Mouse (Mus musculus): Measurements from ENCODE around the gene Gm609.

Gm609 gene

GRCm38 (mm10) chr16:45392246-45392645 lies 100.5 kb downstream of the Gm609 start:
- DNase-seq (ENCODE audit: low spot score) = no peak

- DNase-seq (ENCODE audit: low spot score) = no peak
These were observed 101.1 kb downstream of the Gm609 start for GRCm38 (mm10) chr16:45391680-45392079.

GRCm38 (mm10) chr16:45390286-45390956 lies 102.3 kb downstream of the Gm609 start:
- no peak for DNase-seq (ENCODE audit: low spot score)

DNA sequence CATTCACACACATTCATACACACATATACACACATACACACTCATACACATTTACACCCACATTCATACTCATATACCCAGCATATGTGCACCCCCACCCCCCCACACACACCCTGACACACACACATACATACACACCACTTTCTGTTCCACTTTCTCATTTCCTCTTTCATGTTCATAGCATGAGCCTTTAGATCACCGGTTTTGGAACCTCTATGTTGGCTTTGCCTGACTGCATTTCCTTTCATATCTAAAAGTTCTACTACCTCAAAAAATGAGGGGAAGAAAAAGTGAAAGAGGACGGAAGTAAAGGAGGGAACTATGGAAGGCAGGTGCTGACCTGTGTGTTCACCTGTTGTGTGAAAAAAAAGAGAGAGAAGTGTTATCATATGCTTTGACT lies 102.9 kb downstream of the Gm609 start:
- DNase-seq (ENCODE audit: low spot score) = no peak

DNA sequence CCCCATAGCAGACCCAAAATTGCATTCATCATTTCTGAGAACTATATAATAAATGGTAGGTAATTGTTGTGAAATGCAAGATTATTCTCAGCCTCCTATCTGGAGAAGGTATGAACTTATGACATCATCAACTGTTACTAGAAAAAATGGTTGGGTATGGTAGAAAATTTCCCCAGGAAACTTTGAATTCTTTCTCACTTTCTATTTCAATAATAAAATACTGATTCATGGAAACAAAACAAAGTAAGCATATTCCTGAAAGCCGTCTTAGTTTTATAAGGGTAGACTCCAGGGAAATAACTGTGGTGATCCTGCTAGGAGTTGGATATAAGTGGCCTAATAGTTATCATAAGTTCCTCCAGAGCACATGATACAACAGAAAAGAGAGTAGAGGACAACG lies 103.7 kb downstream of the Gm609 start:
- DNase-seq (ENCODE audit: low spot score) = no peak

- DNase-seq (ENCODE audit: low spot score) = no peak
These were observed 111.0 kb downstream of the Gm609 start for GRCm38 (mm10) chr16:45381811-45382210.

DNA sequence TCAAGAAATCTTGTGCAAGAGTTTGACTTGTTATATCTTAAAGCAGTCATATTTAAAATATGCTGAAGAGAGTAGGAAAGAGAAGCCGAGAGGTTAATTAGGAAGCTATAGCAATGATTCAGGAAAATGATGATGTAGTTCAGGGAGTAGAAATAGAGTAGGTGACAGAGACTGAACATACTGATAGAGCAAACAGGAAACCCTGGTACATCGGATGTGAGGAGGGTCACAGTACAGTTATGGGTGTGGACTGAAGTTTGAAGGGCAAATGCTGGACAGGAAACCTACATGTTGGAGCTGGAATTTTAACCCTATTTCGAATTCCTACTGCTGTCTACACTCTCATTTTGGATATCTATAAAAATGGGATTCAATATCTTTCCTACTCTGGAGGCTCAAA lies 113.8 kb downstream of the Gm609 start:
- DNase-seq (ENCODE audit: low spot score) = no peak

GRCm38 (mm10) chr16:45378147-45378943 lies 114.4 kb downstream of the Gm609 start:
- no peak for DNase-seq (ENCODE audit: low spot score)

GRCm38 (mm10) chr16:45377332-45377731 lies 115.4 kb downstream of the Gm609 start:
- DNase-seq (ENCODE audit: low spot score) = no peak

- no peak for DNase-seq (ENCODE audit: low spot score)
These were observed 116.0 kb downstream of the Gm609 start for GRCm38 (mm10) chr16:45376812-45377211.

DNA sequence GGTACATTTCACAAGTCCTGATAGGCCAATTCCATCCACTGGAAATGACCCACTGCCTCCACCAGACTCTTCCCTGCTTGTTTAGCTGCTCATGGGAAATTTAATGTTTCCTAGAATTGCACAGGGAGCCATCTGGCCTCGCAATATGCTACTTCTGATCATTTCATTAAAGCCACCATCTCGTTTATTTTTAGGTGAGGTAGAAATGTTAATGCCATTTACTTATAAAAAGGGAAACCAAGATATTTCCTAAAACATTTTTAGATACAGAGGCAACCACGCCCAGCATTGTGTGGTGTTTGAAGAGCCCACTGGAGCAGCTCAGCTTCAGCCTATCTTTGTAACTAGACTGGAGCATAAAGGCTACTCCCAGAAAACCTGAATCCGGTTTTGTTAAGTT lies 116.5 kb downstream of the Gm609 start:
- no peak for DNase-seq (ENCODE audit: low spot score)

GRCm38 (mm10) chr16:45375506-45376225 lies 117.1 kb downstream of the Gm609 start:
- no peak for DNase-seq (ENCODE audit: low spot score)

GRCm38 (mm10) chr16:45374074-45374473 lies 118.7 kb downstream of the Gm609 start:
- DNase-seq (ENCODE audit: low spot score) = no peak

DNA sequence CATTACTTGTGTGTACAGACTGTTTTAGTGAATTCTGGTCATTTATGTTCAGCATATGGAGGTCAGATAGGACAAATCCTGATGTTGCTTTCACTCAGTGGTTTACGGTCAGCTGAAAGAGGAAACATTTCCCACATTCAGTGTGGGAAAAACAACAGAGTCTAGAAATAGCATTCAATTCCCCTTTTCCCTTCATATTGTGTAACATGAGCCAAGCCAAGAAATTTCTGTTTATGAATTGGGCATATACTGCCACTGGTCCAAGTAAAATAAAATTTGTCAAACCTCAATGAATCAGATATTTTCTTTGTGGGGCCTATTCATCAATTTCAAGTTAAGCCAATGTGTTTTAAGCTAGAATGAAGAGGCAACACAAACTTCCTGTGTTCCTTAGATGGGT lies 121.7 kb downstream of the Gm609 start:
- DNase-seq (ENCODE audit: low spot score) = no peak

DNA sequence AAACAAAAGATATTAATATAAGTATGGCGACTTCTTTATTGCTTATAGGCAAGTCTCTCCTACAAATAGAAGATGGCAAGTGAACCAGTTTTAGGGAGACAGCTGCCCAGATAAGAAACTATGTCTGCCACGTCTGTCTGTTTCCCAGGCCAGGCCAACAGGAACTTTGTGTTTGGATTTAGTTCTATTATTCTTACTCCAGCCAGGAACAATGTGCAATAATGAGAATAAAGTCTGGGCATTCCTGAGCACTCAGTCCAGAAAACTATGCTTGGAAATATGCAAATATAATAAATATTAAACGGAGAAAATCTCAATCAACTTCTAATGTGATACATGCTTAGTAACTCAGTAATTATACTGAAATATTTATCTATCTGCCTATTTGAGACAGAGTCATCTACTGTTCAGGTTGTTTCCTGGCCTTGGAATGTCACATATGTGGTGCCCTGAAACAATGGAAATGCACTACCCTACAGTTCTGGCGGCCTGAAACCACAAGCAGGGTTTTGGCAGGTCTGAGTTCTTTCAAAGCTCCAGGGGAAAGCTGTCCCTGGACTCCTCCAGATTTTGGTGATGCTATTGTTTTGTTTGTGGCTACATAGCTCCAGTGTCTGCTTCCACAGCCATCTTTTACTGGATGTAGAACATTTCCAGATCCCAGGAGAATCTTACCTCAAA lies 123.3 kb downstream of the Gm609 start:
- no peak for DNase-seq (ENCODE audit: low spot score)

DNA sequence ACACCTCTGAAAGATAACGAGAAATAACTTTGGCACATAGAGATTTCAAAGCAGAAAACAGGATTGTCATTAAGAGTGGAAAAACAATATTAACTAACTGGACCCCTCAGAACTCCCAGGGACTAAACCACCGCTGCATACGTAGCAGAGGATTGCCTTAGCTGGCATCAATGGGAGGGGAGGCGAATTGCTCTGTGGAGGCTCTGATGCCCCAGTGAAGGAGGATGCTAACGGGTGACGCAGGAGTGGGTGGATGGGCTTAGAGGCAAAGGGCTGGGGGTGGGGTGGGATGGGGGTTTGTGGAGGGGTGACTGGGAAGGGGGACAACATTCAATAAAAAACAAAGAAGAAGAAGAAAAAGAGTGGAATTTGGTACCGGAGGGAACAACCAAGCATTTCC lies 126.7 kb downstream of the Gm609 start:
- no peak for DNase-seq (ENCODE audit: low spot score)

DNA sequence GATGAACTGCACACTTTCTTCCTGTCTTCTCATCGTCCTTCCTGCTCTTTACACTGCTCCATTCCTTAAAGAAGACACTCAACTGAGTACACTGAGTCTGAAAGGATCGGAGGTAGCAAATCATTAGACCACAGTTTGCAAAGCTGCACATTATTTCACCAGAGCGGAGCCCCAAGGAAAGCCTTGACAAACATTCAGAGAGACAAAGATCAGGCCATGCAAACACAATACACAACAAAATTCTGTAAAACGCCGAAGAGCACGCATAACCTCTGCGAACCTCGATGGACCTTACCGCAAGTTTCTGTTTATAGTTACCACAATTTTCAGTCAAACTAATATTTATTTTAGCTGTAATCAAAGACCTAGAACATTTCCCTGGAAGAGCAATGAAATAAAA lies 127.4 kb downstream of the Gm609 start:
- no peak for DNase-seq (ENCODE audit: low spot score)

GRCm38 (mm10) chr16:45364627-45365026 lies 128.1 kb downstream of the Gm609 start:
- DNase-seq (ENCODE audit: low spot score) = no peak

DNA sequence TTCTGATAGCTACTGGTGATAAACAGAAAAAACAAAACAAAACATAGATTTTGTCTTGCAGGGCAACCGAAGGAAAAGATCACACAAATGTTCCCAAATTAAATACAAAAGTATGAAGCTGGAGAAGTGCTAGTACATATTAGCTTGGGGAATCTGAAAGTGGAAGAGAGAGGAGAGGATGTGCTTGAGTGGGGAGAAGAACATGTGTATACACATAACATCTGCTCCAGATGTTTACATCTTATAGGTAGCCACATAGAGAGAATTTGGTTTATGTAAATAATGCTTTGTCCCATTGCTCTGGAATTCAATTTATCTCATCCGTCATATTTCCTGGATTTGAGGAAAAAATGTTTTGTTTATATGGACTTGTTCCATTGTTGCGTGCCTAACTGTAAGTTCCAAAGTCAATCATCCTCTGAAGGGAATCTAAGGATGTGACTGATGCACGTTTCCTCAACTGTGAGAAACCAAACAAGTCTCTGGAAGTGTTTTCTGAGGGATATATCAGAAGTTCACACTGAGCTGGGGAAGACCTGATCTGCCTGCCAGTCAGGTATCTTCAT lies 129.2 kb downstream of the Gm609 start:
- no peak for DNase-seq (ENCODE audit: low spot score)
